Mouse (Mus musculus) lung, postnatal 0 days (tissue): Measurements from ENCODE around the gene Hcst.

Source experiments
- CTCF ChIP-seq: IDR thresholded peaks from 2 replicates; pipeline ENCODE4 v1.5.1; 2016; ENCODE audit warnings: antibody characterized with exemption, mild to moderate bottlenecking
- EP300 ChIP-seq: IDR thresholded peaks from 2 replicates; pipeline ENCODE4 v1.6.1; 2016; ENCODE audit warnings: antibody characterized with exemption, mild to moderate bottlenecking, control low read depth

GRCm38 (mm10) chr7:30380061-30380460, 39.6 kb downstream of the Hcst start:
- TF ChIP-seq CTCF (no peak), EP300 (no peak)
